Mouse (Mus musculus) limb, embryonic 15.5 days (tissue): Measurements from ENCODE around the gene Lrrc71. TPM values are rescaled to one million over a fixed set of nuclear protein-coding genes. Genes with fewer than 3 reads are reported as not detected.

Experiments
- ATAC-seq: fragments of 200-750 bp; cut with Nextera tagmentation; 2 replicates; pipeline ENCODE4 v1.8.0; 2017; ENCODE audit warnings: low read depth, moderate TSS enrichment; ENCODE audit not compliant: insufficient number of reproducible peaks, low FRiP score, low TSS enrichment
- H3K27ac ChIP-seq: fragments of 300-500 bp; sonication (generic); 2 replicates; pipeline ENCODE4 v1.5.1; 2015; ENCODE audit warnings: moderate library complexity, mild to moderate bottlenecking, inconsistent platforms
- H3K27me3 ChIP-seq: fragments of 300-500 bp; sonication (generic); 2 replicates; pipeline ENCODE4 v1.6.1; 2015; ENCODE audit warnings: inconsistent platforms
- H3K36me3 ChIP-seq: fragments of 300-500 bp; sonication (generic); 2 replicates; pipeline ENCODE4 v1.6.1; 2015; ENCODE audit warnings: inconsistent platforms
- H3K4me1 ChIP-seq: fragments of 300-500 bp; sonication (generic); 2 replicates; pipeline ENCODE4 v1.6.1; 2015; ENCODE audit warnings: inconsistent platforms
- H3K4me2 ChIP-seq: fragments of 300-500 bp; sonication (generic); 2 replicates; pipeline ENCODE4 v1.6.1; 2015; ENCODE audit warnings: mild to moderate bottlenecking, inconsistent platforms
- H3K4me3 ChIP-seq: fragments of 300-500 bp; sonication (generic); 2 replicates; pipeline ENCODE4 v1.5.1; 2015; ENCODE audit warnings: mild to moderate bottlenecking, inconsistent platforms
- H3K9ac ChIP-seq: fragments of 300-500 bp; sonication (generic); 2 replicates; pipeline ENCODE4 v1.6.1; 2015; ENCODE audit warnings: inconsistent platforms
- H3K9me3 ChIP-seq: fragments of 300-500 bp; sonication (generic); 2 replicates; pipeline ENCODE4 v1.6.1; 2016; ENCODE audit warnings: inconsistent platforms
- WGBS: fragments of 180-500 bp; shearing (Covaris S2); methylation state at CpG from one replicate; pipeline ENCODE4 v1.1.7; 2015; 5-methylcytosine and 5-hydroxymethylcytosine counted together
- polyA plus RNA-seq: library from polyadenylated mRNA; unstranded; fragments of >200 nt; fragmentation: Nextera tagmentation; extraction: Ambion mirVana; gene quantifications from 2 replicates; pipeline ENCODE4 v1.2.1, GENCODE M21; 2015

Gene Lrrc71
- polyA plus RNA-seq, 1 experiment from 2014 or later = 0.59 TPM

DNA sequence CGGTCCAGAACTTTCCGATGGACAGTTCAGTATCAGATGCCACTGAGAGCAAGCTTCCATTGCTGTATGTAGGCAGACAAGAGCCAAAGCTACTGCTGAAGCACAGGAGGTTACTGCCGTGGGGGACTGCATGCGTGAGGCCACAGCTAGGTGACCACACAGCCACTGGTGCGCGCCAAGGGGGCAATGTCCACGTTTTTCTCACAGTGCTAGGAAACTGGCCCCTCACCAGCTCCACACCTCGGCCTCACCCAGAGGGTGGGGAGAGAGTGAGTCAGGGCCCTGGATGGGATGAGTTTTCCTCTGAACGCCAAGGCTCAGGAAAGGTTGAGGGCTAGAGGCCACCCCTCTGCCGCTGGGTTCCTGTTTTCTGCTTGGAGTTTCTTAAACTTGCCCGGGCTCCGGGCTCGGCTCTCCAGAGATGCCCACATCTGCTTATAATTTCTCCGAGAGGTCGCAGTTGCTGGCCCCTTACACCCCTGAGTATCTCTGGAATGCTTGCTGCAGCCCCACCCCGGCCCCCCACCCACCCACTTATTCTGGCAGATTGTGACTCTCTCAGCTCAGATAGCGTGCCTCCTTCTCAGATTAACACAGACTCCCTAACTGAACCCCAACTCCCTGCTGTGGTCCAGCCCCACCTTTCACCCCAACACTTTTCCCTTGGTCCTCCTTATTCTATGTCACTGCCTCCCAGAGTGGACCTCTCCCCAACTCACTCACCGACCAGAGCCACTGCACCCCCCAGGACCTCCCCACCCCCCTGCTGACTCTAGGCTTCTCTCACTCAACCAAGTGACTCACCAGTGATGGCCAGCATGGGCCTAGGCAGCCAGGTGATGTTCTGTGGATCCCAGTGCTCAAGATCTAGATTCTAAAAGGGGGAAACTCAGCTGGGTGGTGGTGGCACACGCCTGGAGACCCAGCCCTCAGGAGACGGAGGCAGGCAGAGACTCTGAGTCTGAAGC, 13.3 kb upstream of the Lrrc71 start:
- no peaks in the 10 kb centered on the region for H3K36me3 ChIP-seq
- H3K27ac ChIP-seq = peak overlapping the region; percentile 54
- H3K27me3 ChIP-seq = peaks cover 4% of the 10 kb centered on the region; the same call in 1 of the 2 replicates
- WGBS = 41% methylated on average over 20 of the region's 20 CpGs
- no peak for ATAC-seq
- H3K4me2 ChIP-seq = no peak overlapping the region
- H3K9me3 ChIP-seq = no peaks in the 10 kb centered on the region
- H3K4me1 ChIP-seq = peaks cover 52% of the 10 kb centered on the region
- H3K4me3 ChIP-seq = no peak overlapping the region
- H3K9ac ChIP-seq = no peak overlapping the region

DNA sequence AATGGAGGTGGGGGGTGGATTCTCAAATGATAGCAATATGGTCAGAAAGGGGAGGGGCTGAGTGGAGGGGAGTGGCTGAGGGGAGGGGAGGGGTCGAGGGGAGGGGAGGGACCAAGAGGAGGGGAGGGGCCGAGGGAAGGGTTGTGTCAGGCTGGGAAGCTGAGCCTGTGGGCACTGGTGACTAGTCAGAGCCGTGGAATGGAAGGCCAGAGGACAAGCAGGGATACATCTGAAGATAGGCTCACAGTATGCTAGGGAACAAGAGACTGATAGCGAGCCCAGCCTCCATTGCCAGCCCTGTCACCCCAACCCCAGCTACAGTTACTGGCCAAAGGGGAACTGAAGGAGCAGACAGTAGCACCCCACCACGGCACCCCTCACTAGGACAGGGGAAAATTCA, 10.2 kb upstream of the Lrrc71 start:
- ATAC-seq = no peak

DNA sequence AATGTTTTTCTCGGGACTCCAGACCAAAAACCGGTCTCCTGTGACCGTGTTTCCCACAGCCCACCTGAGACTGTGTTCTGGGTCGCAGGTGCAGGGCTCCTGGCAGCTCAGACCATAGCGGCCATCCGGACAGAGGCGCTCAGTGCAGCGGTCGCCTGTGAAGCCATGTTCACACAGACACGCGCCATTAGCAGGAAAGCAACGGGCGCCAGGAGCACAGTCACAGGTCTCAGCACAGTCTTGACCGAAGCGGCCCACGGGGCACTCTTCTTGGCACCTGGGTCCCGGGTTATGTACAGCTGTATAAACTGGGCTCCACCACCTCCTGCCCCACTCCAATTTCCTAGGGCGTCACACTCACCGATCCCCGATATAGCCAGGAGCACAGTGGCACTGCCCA, 8.1 kb upstream of the Lrrc71 start:
- no peak overlapping the region for H3K9ac ChIP-seq
- H3K4me1 ChIP-seq = peaks cover 14% of the 10 kb centered on the region
- peaks cover 4% of the 10 kb centered on the region; the same call in 1 of the 2 replicates for H3K27me3 ChIP-seq
- H3K9me3 ChIP-seq = no peaks in the 10 kb centered on the region
- ATAC-seq = no peak
- 54% methylated on average over 20 of the region's 20 CpGs for WGBS
- H3K27ac ChIP-seq = no peak overlapping the region
- peak overlapping the region; percentile 46; the same call in 1 of the 2 replicates for H3K4me2 ChIP-seq
- peaks cover 25% of the 10 kb centered on the region for H3K36me3 ChIP-seq
- no peak overlapping the region for H3K4me3 ChIP-seq

More for the DNA sequence above, 10.2 kb upstream of the Lrrc71 start:
- peaks cover 35% of the 10 kb centered on the region for H3K4me1 ChIP-seq
- no peak overlapping the region for H3K27ac ChIP-seq
- H3K36me3 ChIP-seq = peaks cover 9% of the 10 kb centered on the region; the same call in 1 of the 2 replicates
- H3K4me3 ChIP-seq = no peak overlapping the region
- H3K4me2 ChIP-seq = no peak overlapping the region
- no peaks in the 10 kb centered on the region for H3K9me3 ChIP-seq
- H3K27me3 ChIP-seq = peaks cover 4% of the 10 kb centered on the region; the same call in 1 of the 2 replicates
- no peak overlapping the region for H3K9ac ChIP-seq
- WGBS = 71% methylated on average over 3 of the region's 5 CpGs

DNA sequence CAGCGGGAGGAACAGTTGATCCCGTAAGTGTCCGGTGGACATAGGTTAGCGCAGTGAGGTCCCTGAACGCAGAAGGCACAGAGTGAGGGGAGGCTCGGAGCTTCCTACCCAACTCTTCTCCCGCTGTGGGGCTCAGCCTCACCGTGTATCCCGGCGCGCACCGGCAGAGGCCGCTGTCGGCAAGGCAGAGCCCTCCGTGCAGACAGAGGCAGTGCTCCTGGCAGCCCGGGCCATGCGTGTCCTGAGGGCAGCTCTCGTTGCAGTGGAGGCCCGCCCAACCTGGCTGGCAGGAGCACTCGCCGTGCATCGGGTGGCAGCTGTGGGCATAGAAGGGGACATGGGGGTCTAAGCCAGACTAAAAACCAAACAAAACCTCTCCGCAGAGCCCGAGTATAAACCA, 7.5 kb upstream of the Lrrc71 start:
- H3K4me3 ChIP-seq = peak overlapping the region; percentile 11

DNA sequence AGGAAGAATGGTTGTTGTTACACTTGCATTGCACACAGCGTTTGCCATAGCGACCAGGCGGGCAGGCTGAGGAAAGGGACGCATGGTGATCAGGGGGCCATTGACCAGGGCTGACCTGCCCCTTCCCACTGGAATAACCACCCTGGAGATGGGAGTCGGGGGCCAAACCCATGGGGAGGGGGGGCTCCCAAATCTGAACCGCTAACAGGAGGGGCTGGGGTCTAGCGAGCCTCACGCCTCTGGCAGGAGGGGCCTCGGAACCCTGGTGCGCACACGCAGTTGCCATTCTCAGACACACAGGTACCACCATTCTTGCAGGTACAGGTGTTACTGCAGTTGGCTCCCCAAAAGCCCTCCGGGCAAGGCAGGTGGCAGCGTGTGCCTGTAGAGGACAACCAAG, 5.4 kb upstream of the Lrrc71 start:
- ATAC-seq = no peak
- peaks cover 4% of the 10 kb centered on the region; the same call in 1 of the 2 replicates for H3K27me3 ChIP-seq
- no peaks in the 10 kb centered on the region for H3K9me3 ChIP-seq
- no peak overlapping the region for H3K4me2 ChIP-seq
- H3K4me1 ChIP-seq = peaks cover 10% of the 10 kb centered on the region
- WGBS = 82% methylated on average over 13 of the region's 13 CpGs
- H3K4me3 ChIP-seq = no peak overlapping the region
- no peak overlapping the region for H3K27ac ChIP-seq
- peaks cover 41% of the 10 kb centered on the region for H3K36me3 ChIP-seq
- no peak overlapping the region for H3K9ac ChIP-seq

More for the DNA sequence above, 7.5 kb upstream of the Lrrc71 start:
- H3K27me3 ChIP-seq = peaks cover 4% of the 10 kb centered on the region; the same call in 1 of the 2 replicates
- peak; percentile 70; the same call in 1 of the 2 replicates for ATAC-seq
- H3K4me2 ChIP-seq = peak overlapping the region; percentile 46
- peaks cover 10% of the 10 kb centered on the region for H3K4me1 ChIP-seq
- H3K36me3 ChIP-seq = peaks cover 30% of the 10 kb centered on the region
- H3K9me3 ChIP-seq = no peaks in the 10 kb centered on the region
- H3K27ac ChIP-seq = no peak overlapping the region
- no peak overlapping the region for H3K9ac ChIP-seq
- 3% methylated on average over 24 of the region's 24 CpGs for WGBS

DNA sequence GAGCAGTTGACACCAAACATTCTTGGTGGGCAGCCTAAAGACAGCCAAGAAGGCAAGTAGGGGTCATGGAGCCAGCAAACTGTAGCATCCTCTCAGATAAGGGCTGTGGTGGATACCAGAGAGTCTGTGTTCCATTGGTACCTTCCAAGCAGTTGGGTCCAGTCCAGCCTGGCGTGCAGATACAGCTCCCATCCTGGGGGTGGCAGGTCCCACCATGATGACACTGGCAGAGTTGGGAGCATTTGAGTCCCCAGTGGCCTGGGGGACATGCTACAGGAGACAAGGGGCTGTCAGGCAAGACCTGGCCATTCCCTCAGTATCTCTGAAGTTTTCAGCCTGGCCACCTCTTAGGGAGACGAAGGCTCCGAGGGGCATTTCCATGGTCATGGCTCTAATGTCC, 4.1 kb upstream of the Lrrc71 start:
- no peak for ATAC-seq
- Histone ChIP-seq H3K4me3 (no peak overlapping the region), H3K36me3 (peaks cover 41% of the 10 kb centered on the region), H3K4me1 (peaks cover 15% of the 10 kb centered on the region), H3K27me3 (peaks cover 4% of the 10 kb centered on the region; the same call in 1 of the 2 replicates), H3K27ac (no peak overlapping the region), H3K9ac (no peak overlapping the region), H3K9me3 (no peaks in the 10 kb centered on the region), H3K4me2 (no peak overlapping the region)
- 96% methylated on average over 3 of the region's 3 CpGs for whole genome bisulfite sequencing

DNA sequence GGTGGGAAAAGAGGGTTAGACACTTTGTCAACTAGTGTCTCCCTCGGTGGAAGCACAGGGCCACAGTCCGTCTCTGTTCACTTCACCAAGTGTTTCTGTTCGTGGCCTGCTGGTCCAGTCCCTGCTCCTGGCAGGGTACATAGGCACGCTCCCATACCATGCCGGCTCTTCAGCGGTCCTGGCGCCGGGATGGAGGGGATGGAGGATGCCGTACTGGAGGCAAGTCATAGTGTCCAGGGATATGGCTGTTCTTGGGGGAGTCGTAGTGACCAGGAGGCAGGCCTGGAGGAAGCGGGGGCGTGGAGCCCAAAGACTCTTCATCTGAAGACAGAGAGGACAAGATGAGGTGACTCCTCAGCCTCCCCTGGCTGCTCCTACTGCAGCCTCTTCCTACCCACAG, 1.6 kb upstream of the Lrrc71 start:
- Histone ChIP-seq H3K36me3 (peaks cover 41% of the 10 kb centered on the region), H3K4me2 (no peak overlapping the region), H3K27ac (no peak overlapping the region), H3K27me3 (no peaks in the 10 kb centered on the region), H3K9me3 (no peaks in the 10 kb centered on the region), H3K9ac (no peak overlapping the region), H3K4me1 (peaks cover 15% of the 10 kb centered on the region), H3K4me3 (no peak overlapping the region)
- ATAC-seq = no peak
- 92% methylated on average over 12 of the region's 12 CpGs for whole genome bisulfite sequencing

DNA sequence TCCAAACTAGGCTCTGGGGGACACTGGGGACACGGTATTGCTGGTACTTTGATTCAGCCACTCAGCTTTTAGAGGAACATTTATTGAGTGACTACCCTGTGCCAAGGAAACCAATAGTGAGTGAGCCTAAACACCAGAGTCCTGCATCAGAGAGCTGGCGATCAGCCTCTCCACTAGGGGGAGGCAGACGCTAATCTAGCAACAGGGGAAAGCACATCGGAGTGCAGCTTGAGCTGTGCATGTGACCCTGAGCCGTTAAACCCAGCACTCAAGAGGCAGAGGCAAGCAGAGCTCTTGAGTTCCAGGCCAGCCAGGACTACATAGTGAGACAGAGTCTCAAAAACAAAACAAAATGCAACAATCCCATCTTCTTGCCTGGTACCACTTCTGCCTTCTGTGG, 611 bp upstream of the Lrrc71 start:
- H3K9ac ChIP-seq = no peak overlapping the region
- peaks cover 15% of the 10 kb centered on the region for H3K4me1 ChIP-seq
- WGBS = 18% methylated on average over 5 of the region's 5 CpGs
- H3K4me3 ChIP-seq = no peak overlapping the region
- H3K4me2 ChIP-seq = no peak overlapping the region
- H3K27ac ChIP-seq = no peak overlapping the region
- no peak for ATAC-seq
- peaks cover 35% of the 10 kb centered on the region for H3K36me3 ChIP-seq
- H3K9me3 ChIP-seq = no peaks in the 10 kb centered on the region
- H3K27me3 ChIP-seq = no peaks in the 10 kb centered on the region

DNA sequence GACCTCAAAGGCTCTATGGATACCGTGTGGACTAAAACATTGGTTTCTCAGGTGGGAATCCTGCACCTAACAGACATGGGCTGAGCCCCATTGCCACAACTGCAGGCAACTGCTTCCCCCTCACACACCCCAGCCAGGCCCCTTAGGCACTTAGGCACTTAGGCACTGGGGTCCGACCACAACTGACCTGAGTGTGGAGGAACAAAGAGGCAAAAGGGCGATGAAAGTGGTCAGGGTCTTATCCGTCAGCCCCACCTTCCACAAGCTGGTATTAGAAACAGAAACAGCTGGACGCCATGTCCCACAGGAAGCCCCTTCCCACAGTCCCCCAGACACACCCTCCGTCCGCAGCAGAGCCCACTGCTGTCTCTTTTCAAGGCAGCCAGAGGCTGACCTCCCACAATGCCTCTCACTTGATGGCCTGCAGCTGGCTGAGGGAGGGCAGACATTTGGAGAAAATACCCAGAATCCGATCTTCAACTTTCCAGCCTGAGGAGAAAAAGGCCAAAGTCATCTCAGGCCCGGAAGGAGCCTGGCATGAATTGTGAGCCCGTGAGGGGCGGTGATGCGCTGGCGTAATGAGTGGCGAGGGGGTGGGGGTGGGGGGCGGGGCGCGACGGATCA, 3.3 kb downstream of the Lrrc71 start:
- H3K9me3 ChIP-seq = no peaks in the 10 kb centered on the region
- no peak overlapping the region for H3K27ac ChIP-seq
- H3K4me2 ChIP-seq = peak overlapping the region; percentile 36
- no peak overlapping the region; the same call in 1 of the 2 replicates for H3K4me3 ChIP-seq
- H3K4me1 ChIP-seq = peaks cover 15% of the 10 kb centered on the region
- no peak overlapping the region for H3K9ac ChIP-seq
- H3K27me3 ChIP-seq = no peaks in the 10 kb centered on the region
- 21% methylated on average over 18 of the region's 18 CpGs for WGBS
- no peak for ATAC-seq
- peaks cover 5% of the 10 kb centered on the region for H3K36me3 ChIP-seq

DNA sequence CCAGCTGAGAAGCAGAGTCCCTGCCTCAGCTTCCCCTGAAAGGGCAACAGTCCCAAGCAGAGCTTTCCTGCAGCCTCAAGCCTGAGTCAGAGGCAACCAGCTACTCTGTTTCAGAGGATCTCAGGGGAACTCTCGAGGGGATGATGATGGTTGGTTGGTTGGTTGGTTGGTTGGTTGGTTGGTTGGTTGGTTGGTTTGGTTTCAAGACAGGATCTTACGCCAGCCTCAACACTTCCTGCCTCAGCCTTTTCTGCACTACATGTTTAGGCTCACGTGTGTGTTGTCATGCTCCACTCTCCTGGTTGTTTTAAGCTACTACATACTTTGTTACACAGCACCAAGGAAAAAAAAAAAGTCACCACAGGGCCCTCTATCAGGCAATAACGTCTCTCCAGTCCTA, 4.5 kb downstream of the Lrrc71 start:
- Histone ChIP-seq H3K9me3 (no peaks in the 10 kb centered on the region), H3K9ac (no peak overlapping the region), H3K4me2 (no peak overlapping the region), H3K27ac (no peak overlapping the region), H3K4me3 (no peak overlapping the region), H3K4me1 (peaks cover 15% of the 10 kb centered on the region), H3K27me3 (no peaks in the 10 kb centered on the region), H3K36me3 (peaks cover 4% of the 10 kb centered on the region)
- WGBS = 83% methylated on average over 4 of the region's 4 CpGs
- ATAC-seq = no peak

DNA sequence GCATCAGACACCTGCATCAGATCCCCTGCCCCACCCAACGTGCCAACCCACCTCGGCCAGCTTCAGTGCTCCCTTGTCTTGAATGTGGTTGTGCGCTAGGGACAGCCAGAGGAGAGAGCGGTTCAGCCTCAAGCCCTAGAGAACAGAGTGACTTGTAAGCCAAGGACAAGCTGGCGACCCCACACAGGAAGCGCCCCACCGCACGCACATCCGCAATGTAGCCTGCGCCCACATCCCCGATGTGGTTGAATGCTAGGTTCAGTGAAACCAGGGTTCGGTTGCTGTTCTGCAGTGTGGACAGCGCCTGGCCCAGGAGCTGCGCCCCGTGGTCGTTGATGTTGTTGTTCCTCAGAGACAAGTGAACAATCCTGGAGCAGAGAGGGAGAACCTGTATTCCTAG, 5.7 kb downstream of the Lrrc71 start:
- no peak overlapping the region for H3K9ac ChIP-seq
- H3K27ac ChIP-seq = no peak overlapping the region
- ATAC-seq = no peak
- peaks cover 10% of the 10 kb centered on the region for H3K4me1 ChIP-seq
- no peak overlapping the region for H3K4me2 ChIP-seq
- no peaks in the 10 kb centered on the region for H3K9me3 ChIP-seq
- no peaks in the 10 kb centered on the region for H3K27me3 ChIP-seq
- peaks cover 15% of the 10 kb centered on the region for H3K36me3 ChIP-seq
- no peak overlapping the region for H3K4me3 ChIP-seq
- 85% methylated on average over 16 of the region's 16 CpGs for WGBS

DNA sequence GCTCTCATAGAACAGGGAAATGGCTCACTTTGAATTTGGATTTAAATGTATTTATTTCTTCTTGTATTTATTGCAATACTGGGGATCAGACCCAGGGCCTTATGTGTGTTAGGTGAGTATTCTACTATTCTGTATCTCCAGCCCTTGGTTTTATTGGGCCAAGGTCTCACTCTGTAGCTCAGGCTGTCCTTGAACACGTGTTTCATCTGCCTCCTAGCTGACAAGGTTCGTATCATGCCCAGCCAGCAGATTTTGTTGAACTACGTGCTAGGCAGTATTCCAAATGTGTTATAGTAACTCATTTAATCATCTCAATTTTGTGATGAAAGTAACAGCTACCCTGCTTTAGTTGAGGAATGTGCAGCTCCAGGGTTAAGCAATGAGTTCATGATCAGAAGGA, 6.4 kb downstream of the Lrrc71 start:
- no peaks in the 10 kb centered on the region for H3K27me3 ChIP-seq
- no peak overlapping the region for H3K9ac ChIP-seq
- H3K27ac ChIP-seq = no peak overlapping the region
- ATAC-seq = no peak
- WGBS = 58% methylated on average over 3 of the region's 3 CpGs
- H3K4me2 ChIP-seq = no peak overlapping the region
- H3K36me3 ChIP-seq = peaks cover 22% of the 10 kb centered on the region
- H3K4me3 ChIP-seq = no peak overlapping the region
- peaks cover 10% of the 10 kb centered on the region for H3K4me1 ChIP-seq
- H3K9me3 ChIP-seq = no peaks in the 10 kb centered on the region
